ENCODE assay signal across 7 mouse cellular contexts in the genomic region with DNA sequence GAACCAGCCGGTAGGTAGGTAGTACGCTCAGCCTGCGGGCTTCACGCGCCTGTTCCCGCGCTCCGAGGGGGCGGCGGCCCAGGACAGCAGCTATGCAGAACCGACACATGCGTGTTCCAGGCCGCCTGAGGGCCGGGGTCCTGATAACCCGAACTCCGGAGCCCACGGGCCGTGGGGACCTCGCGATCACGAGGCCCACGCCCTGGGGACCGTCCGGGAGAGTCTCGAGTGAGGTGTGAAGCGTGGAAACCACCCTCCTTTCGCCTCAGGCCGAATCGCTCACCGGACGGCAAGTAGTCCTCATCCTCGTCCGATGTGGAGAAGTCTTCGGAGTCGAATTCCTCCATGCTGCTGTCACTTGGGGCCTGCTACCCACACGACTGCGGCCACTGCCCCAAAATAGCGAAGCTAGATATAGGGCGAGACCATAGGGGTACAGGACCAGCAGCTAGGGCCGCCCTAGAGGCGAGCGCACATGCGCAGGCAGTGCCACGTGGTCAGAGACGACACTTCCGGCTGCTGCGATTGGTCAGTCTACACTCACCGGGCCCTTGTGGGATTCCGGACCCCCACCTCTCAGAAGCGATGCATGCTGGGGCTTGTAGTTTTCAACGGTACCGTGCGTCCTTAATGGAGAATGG. TPM values are rescaled to one million over a fixed set of nuclear protein-coding genes. Genes with fewer than 3 reads are reported as not detected.
DNase-seq lines count a peak whose midpoint lies in the region; ATAC-seq lines count a peak whose summit lies in the region.

A gene (minus strand): TSS at position 431 of the 641 bp plus-strand sequence.

- peak; percentile 97 for DNase-seq in adrenal gland, adult 8-10 months
- peak; percentile 92 for DNase-seq in embryo, embryonic 9.5 days (ENCODE audit: extremely low spot score)
- DNase-seq in gastrocnemius, postnatal 4 days (ENCODE audit: low spot score in 2 of 2), result peak; percentile 83 to 96
- peak; percentile 95 to 96 for DNase-seq in left cerebral cortex, postnatal 36 days (ENCODE audit: low spot score in 2 of 2)
- peak; percentile 99 for DNase-seq in midbrain, embryonic 11.5 days (ENCODE audit: low spot score, missing footprints)
- peak; percentile 95 for DNase-seq in skeletal muscle tissue, adult 2 months (ENCODE audit: low read depth, low spot score)

- peak within 1 kb of the TSS; percentile 89 for H3K9ac ChIP-seq in intestine, embryonic 16.5 days (ENCODE audit: low read depth, low read length)
- H3K9ac ChIP-seq in midbrain, embryonic 11.5 days (ENCODE audit: low read length), result peak within 1 kb of the TSS; percentile 88

- no peaks in the 10 kb centered on the region for H3K27me3 ChIP-seq in intestine, embryonic 16.5 days (replicated peaks; ENCODE audit: control insufficient read depth, insufficient read depth, low read length)
- H3K27me3 ChIP-seq in midbrain, embryonic 11.5 days (ENCODE audit: control insufficient read depth, insufficient read depth, low read length), result no peaks in the 10 kb centered on the region

- H3K9me3 ChIP-seq in intestine, embryonic 16.5 days (ENCODE audit: control insufficient read depth, low read length), result no peaks in the 10 kb centered on the region
- no peaks in the 10 kb centered on the region for H3K9me3 ChIP-seq in midbrain, embryonic 11.5 days (ENCODE audit: control insufficient read depth, low read length)

- peak; percentile 100 for ATAC-seq in intestine, embryonic 16.5 days
- ATAC-seq in midbrain, embryonic 11.5 days (ENCODE audit: low FRiP score), result peak; percentile 100

- under 1% methylated on average over 53 of the region's 53 CpGs for WGBS in intestine, embryonic 16.5 days
- WGBS in midbrain, embryonic 11.5 days, result under 1% methylated on average over 53 of the region's 53 CpGs

- H3K36me3 ChIP-seq in intestine, embryonic 16.5 days (ENCODE audit: control insufficient read depth, insufficient read depth, low read length), result no peaks in the 10 kb centered on the region
- no peaks in the 10 kb centered on the region for H3K36me3 ChIP-seq in midbrain, embryonic 11.5 days (ENCODE audit: control insufficient read depth, insufficient read depth, low read length)

- H3K27ac ChIP-seq in intestine, embryonic 16.5 days (ENCODE audit: low read length), result 0 out of 2 replicates have a peak within 1 kb of the TSS, but pooled peaks have one; percentile 1
- no peak within 1 kb of the TSS for H3K27ac ChIP-seq in midbrain, embryonic 11.5 days (ENCODE audit: low read depth, low read length)

- peak within 1 kb of the TSS; percentile 94 for H3K4me3 ChIP-seq in intestine, embryonic 16.5 days (ENCODE audit: low read length)
- H3K4me3 ChIP-seq in midbrain, embryonic 11.5 days (ENCODE audit: low read depth, low read length), result peak within 1 kb of the TSS; percentile 75

- peaks cover 14% of the 10 kb centered on the region; the same call in 1 of the 2 replicates for H3K4me1 ChIP-seq in intestine, embryonic 16.5 days (ENCODE audit: control insufficient read depth, insufficient read depth, low read length)
- H3K4me1 ChIP-seq in midbrain, embryonic 11.5 days (ENCODE audit: control insufficient read depth, insufficient read depth, low read length), result peaks cover 3% of the 10 kb centered on the region; the same call in 1 of the 2 replicates

- intact Hi-C loops in left cerebral cortex, postnatal 36 days (cut with DNase I), result loop anchor here (5.0 kb wide), 1 partner anchor 78 kb away; a partner anchor contains a TSS

- peak within 1 kb of the TSS; percentile 86 for H3K4me2 ChIP-seq in intestine, embryonic 16.5 days (ENCODE audit: low read depth, low read length)
- H3K4me2 ChIP-seq in midbrain, embryonic 11.5 days, result peak within 1 kb of the TSS; percentile 90

RNA-seq across cellular contexts. Expression of the gene that starts here (rescaled TPM):
- 10 to 100 TPM; 65.3 to 81.8 (median 72.3) TPM for total RNA-seq in adrenal gland, adult 8-10 months (2022)
- total RNA-seq in gastrocnemius, postnatal 4 days (2021), result 10 to 100 TPM; 59.8 to 67.7 TPM
- 156 and 179 TPM in 2 replicates for polyA plus RNA-seq in intestine, embryonic 16.5 days (2015; fragmentation: Nextera tagmentation; extraction: Ambion mirVana)
- 10 to 100 TPM; 76.9 to 78.2 TPM for total RNA-seq in left cerebral cortex, postnatal 36 days (2021)
- polyA plus RNA-seq in midbrain, embryonic 11.5 days (2014; fragmentation: Nextera tagmentation; extraction: Ambion mirVana), result 209 and 223 TPM in 2 replicates
